ENCODE assay signal across 8 mouse cellular contexts in the genomic region with DNA sequence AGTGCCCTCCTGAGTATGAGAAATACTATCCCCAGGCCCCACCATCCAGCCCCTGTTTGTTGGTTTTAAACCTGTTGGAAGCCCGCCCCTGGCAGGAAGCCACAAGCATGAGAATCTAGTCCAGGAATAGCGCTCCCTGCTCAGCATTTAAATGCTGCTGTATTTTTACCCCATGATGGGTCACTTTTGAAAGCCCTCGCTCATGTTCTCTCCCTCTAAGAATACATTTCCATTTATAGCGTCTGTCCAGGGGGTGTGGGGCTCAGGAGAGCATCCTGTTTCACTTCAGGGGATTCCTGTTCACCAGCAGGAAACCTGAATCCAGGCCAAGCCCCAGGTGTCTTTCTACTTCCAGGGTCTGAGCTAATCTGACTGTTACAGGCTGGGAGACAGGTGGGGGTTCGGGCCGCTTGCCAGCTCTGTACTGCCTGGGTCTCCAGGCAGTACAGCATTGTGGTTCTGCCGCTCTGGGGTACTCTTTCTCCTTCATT. TPM values are rescaled to one million over a fixed set of nuclear protein-coding genes. Genes with fewer than 3 reads are reported as not detected.
DNase-seq lines count a peak whose midpoint lies in the region; ATAC-seq and TF ChIP-seq lines count a peak whose summit lies in the region.

No protein-coding gene starts in this region.

- TF ChIP-seq CTCF in brain, embryonic 14.5 days (IDR thresholded peaks at IDR 0.05; ENCODE audit: borderline replicate concordance, extremely low read depth, insufficient read depth, insufficient read length): no peak
- no peak for TF ChIP-seq CTCF in olfactory bulb, adult 2 months (IDR thresholded peaks at IDR 0.05; ENCODE audit: insufficient read depth, low read depth, low read length)

- H3K9me3 ChIP-seq in hindbrain, embryonic 12.5 days (replicated peaks): no peaks in the 10 kb centered on the region

- no peak overlapping the region; the same call in 1 of the 2 replicates for H3K4me2 ChIP-seq in hindbrain, embryonic 12.5 days (replicated peaks)

- no peaks in the 10 kb centered on the region for H3K27me3 ChIP-seq in hindbrain, embryonic 12.5 days

- no peak for ATAC-seq in hindbrain, embryonic 12.5 days (ENCODE audit: low FRiP score)

- H3K27ac ChIP-seq in hindbrain, embryonic 12.5 days: 0 out of 2 replicates have a peak overlapping the region, but pooled peaks have one; percentile 1
- peak overlapping the region; percentile 9 for H3K27ac ChIP-seq in olfactory bulb, adult 2 months (ENCODE audit: insufficient read depth, low read depth, low read length)

- DNase-seq in adrenal gland, postnatal 10 days: peak; percentile 77
- DNase-seq in adrenal gland, adult 18-20 months (ENCODE audit: low spot score in 2 of 2): no peak
- DNase-seq in brain, embryonic 14.5 days (ENCODE audit: low read depth): peak; percentile 73
- DNase-seq in frontal cortex, postnatal 10 days (ENCODE audit: low spot score in 2 of 2): peak; percentile 60 to 66
- peak; percentile 69 to 88 for DNase-seq in left cerebral cortex, postnatal 25 days (ENCODE audit: low spot score in 2 of 2)
- no peak for DNase-seq in thymus, postnatal 14 days

- peaks cover 10% of the 10 kb centered on the region; the same call in 1 of the 2 replicates for H3K36me3 ChIP-seq in hindbrain, embryonic 12.5 days

- 51% methylated on average over 7 of the region's 7 CpGs for WGBS in hindbrain, embryonic 12.5 days
- whole genome bisulfite sequencing in olfactory bulb, adult 2 months: 32% methylated on average over 7 of the region's 7 CpGs

- no peak for TF ChIP-seq POLR2A in brain, embryonic 14.5 days (IDR thresholded peaks at IDR 0.05; ENCODE audit: borderline replicate concordance, extremely low read depth, insufficient read depth, insufficient read length, poor library complexity, severe bottlenecking)
- no peak for TF ChIP-seq POLR2A in olfactory bulb, adult 2 months (IDR thresholded peaks at IDR 0.05; ENCODE audit: insufficient read depth, low read depth, low read length)

- H3K4me3 ChIP-seq in hindbrain, embryonic 12.5 days: no peak overlapping the region
- H3K4me3 ChIP-seq in olfactory bulb, adult 2 months (ENCODE audit: insufficient read depth, low read depth, low read length): no peak overlapping the region

- no peak overlapping the region for H3K9ac ChIP-seq in hindbrain, embryonic 12.5 days

- H3K4me1 ChIP-seq in hindbrain, embryonic 12.5 days: peaks cover 20% of the 10 kb centered on the region
- H3K4me1 ChIP-seq in olfactory bulb, adult 2 months (ENCODE audit: control insufficient read depth, insufficient read depth, low read length): peaks cover 34% of the 10 kb centered on the region

- intact Hi-C loops in left cerebral cortex, postnatal 25 days (cut with DNase I): no loop called here

RNA-seq across cellular contexts. Expression of a gene that starts 34.3 kb away (rescaled TPM):
- total RNA-seq in adrenal gland, postnatal 10 days (2021): 10 to 100 TPM; 40.3 to 89.1 TPM
- 10 to 100 TPM; 48.7 to 56.1 TPM for total RNA-seq in adrenal gland, adult 18-20 months (2021)
- polyA plus RNA-seq in brain, embryonic 14.5 days (2012; rRNA removed): 56.2 and 71.8 TPM in 2 replicates
- polyA plus RNA-seq in hindbrain, embryonic 12.5 days (2016; fragmentation: Nextera tagmentation; extraction: Ambion mirVana): 33.0 and 38.5 TPM in 2 replicates
- total RNA-seq in left cerebral cortex, postnatal 25 days (2021): 10 to 100 TPM; 32.7 to 47.7 TPM
- polyA plus RNA-seq in olfactory bulb, adult 2 months (2012; ENCODE audit: insufficient read depth, insufficient read length, low replicate concordance, missing spikeins): not detected in 2 replicates

RNA-seq across cellular contexts. Expression of a gene that starts 34.9 kb away (rescaled TPM):
- total RNA-seq in adrenal gland, postnatal 10 days (2021): 100 to 1,000 TPM; 137 to 143 TPM
- total RNA-seq in adrenal gland, adult 18-20 months (2021): 100 to 1,000 TPM; 159 to 166 TPM
- polyA plus RNA-seq in brain, embryonic 14.5 days (2012; rRNA removed): 193 and 218 TPM in 2 replicates
- 85.3 and 90.3 TPM in 2 replicates for polyA plus RNA-seq in hindbrain, embryonic 12.5 days (2016; fragmentation: Nextera tagmentation; extraction: Ambion mirVana)
- total RNA-seq in left cerebral cortex, postnatal 25 days (2021): 100 to 1,000 TPM; 163 to 168 TPM
- not detected in 2 replicates for polyA plus RNA-seq in olfactory bulb, adult 2 months (2012; ENCODE audit: insufficient read depth, insufficient read length, low replicate concordance, missing spikeins)

Comparison
In these comparisons a context has a peak if more than half of its experiments do, and no peak if none do; other contexts are left out.
1. DNase-seq: peak in adrenal gland, postnatal 10 days (single experiment), brain, embryonic 14.5 days (single experiment), frontal cortex, postnatal 10 days (2 of 2) and left cerebral cortex, postnatal 25 days (2 of 2); none in adrenal gland, adult 18-20 months (0 of 2) and thymus, postnatal 14 days (single experiment).